Mouse (Mus musculus): Measurements from ENCODE around the gene Gm20708.

Gm20708 gene

GRCm38 (mm10) chr11:117870688-117871365, 61.4 kb downstream of the Gm20708 start:
- peak; percentile 68 for DNase-seq (ENCODE audit: low spot score)

- DNase-seq (ENCODE audit: low spot score) = no peak
Measured at GRCm38 (mm10) chr11:117871376-117871775, 61.9 kb downstream of the Gm20708 start.

- no peak for DNase-seq (ENCODE audit: low spot score)
Measured at GRCm38 (mm10) chr11:117871911-117872584, 62.6 kb downstream of the Gm20708 start.

- peak; percentile 68 for DNase-seq (ENCODE audit: low spot score)
Measured at GRCm38 (mm10) chr11:117872861-117873608, 63.6 kb downstream of the Gm20708 start, which contains the start of gene Tha1. TSS of gene Tha1 (minus strand) at chr11:117873481.

GRCm38 (mm10) chr11:117874419-117874818, 65.0 kb downstream of the Gm20708 start:
- DNase-seq (ENCODE audit: low spot score) = no peak

- no peak for DNase-seq (ENCODE audit: low spot score)
Measured at GRCm38 (mm10) chr11:117875681-117876080, 66.2 kb downstream of the Gm20708 start.

GRCm38 (mm10) chr11:117877917-117878745, 68.7 kb downstream of the Gm20708 start:
- DNase-seq (ENCODE audit: low spot score) = no peak

- DNase-seq (ENCODE audit: low spot score) = no peak
Measured at GRCm38 (mm10) chr11:117878892-117879291, 69.4 kb downstream of the Gm20708 start.

GRCm38 (mm10) chr11:117879676-117880075, 70.2 kb downstream of the Gm20708 start:
- DNase-seq (ENCODE audit: low spot score) = no peak

- no peak for DNase-seq (ENCODE audit: low spot score)
Measured at GRCm38 (mm10) chr11:117880336-117880976, 71.0 kb downstream of the Gm20708 start.

- no peak for DNase-seq (ENCODE audit: low spot score)
Measured at GRCm38 (mm10) chr11:117880977-117881358, 71.5 kb downstream of the Gm20708 start.

GRCm38 (mm10) chr11:117881787-117882186, 72.3 kb downstream of the Gm20708 start:
- no peak for DNase-seq (ENCODE audit: low spot score)

GRCm38 (mm10) chr11:117882208-117882607, 72.7 kb downstream of the Gm20708 start:
- DNase-seq (ENCODE audit: low spot score) = no peak

- no peak for DNase-seq (ENCODE audit: low spot score)
Measured at GRCm38 (mm10) chr11:117886000-117886399, 76.5 kb downstream of the Gm20708 start.

GRCm38 (mm10) chr11:117888168-117888852, 78.8 kb downstream of the Gm20708 start:
- no peak for DNase-seq (ENCODE audit: low spot score)

GRCm38 (mm10) chr11:117888853-117889822, 79.7 kb downstream of the Gm20708 start:
- DNase-seq (ENCODE audit: low spot score) = no peak
